Mouse (Mus musculus): ENCODE measurements around the gene Edn2. TPM values are rescaled to one million over a fixed set of nuclear protein-coding genes. Genes with fewer than 3 reads are reported as not detected.

Edn2 gene
- polyA plus RNA-seq, 1 experiment from 2014 or later = 0.10 TPM

- H3K9me3 ChIP-seq = no peaks in the 10 kb centered on the region
- 92% methylated on average over 5 of the region's 5 CpGs for WGBS
- DNase-seq (ENCODE audit: low spot score) = no peak
Observed at GRCm38 (mm10) chr4:120164316-120164715, 3.3 kb downstream of the Edn2 start.

GRCm38 (mm10) chr4:120167778-120168177 is 6.8 kb downstream of the Edn2 start:
- Histone ChIP-seq H3K27ac (no peak overlapping the region), H3K4me1 (replicated peaks) (peaks cover 16% of the 10 kb centered on the region), H3K4me3 (no peak overlapping the region), H3K27me3 (ENCODE audit: insufficient read depth, poor library complexity, severe bottlenecking) (peaks cover 12% of the 10 kb centered on the region; the same call in 1 of the 2 replicates), H3K36me3 (no peaks in the 10 kb centered on the region), H3K9me3 (no peaks in the 10 kb centered on the region)
- 95% methylated on average over 6 of the region's 6 CpGs for WGBS
- no peak for DNase-seq (ENCODE audit: low spot score)

More at GRCm38 (mm10) chr4:120164316-120164715, 3.3 kb downstream of the Edn2 start:
- Histone ChIP-seq H3K27me3 (ENCODE audit: insufficient read depth, poor library complexity, severe bottlenecking) (peaks cover 35% of the 10 kb centered on the region), H3K27ac (no peak overlapping the region), H3K36me3 (no peaks in the 10 kb centered on the region), H3K4me3 (no peak overlapping the region), H3K4me1 (replicated peaks) (peaks cover 10% of the 10 kb centered on the region)

GRCm38 (mm10) chr4:120168346-120168745 is 7.3 kb downstream of the Edn2 start:
- Histone ChIP-seq H3K9me3 (no peaks in the 10 kb centered on the region), H3K27me3 (ENCODE audit: insufficient read depth, poor library complexity, severe bottlenecking) (peaks cover 6% of the 10 kb centered on the region; the same call in 1 of the 2 replicates), H3K27ac (no peak overlapping the region), H3K4me3 (no peak overlapping the region), H3K4me1 (replicated peaks) (peaks cover 16% of the 10 kb centered on the region), H3K36me3 (no peaks in the 10 kb centered on the region)
- WGBS = 91% methylated on average over 4 of the region's 4 CpGs
- no peak for DNase-seq (ENCODE audit: low spot score)

GRCm38 (mm10) chr4:120170387-120170936 is 9.5 kb downstream of the Edn2 start:
- Histone ChIP-seq H3K27me3 (ENCODE audit: insufficient read depth, poor library complexity, severe bottlenecking) (0 out of 2 replicates have a peak, but pooled peaks cover 3% of the 10 kb centered on the region), H3K27ac (no peak overlapping the region), H3K4me3 (no peak overlapping the region), H3K4me1 (replicated peaks) (peaks cover 16% of the 10 kb centered on the region), H3K9me3 (no peaks in the 10 kb centered on the region), H3K36me3 (no peaks in the 10 kb centered on the region)
- DNase-seq (ENCODE audit: low spot score) = no peak
- 74% methylated on average over 9 of the region's 9 CpGs for WGBS

- peaks cover 16% of the 10 kb centered on the region for H3K4me1 ChIP-seq (replicated peaks)
- no peak overlapping the region for H3K4me3 ChIP-seq
- H3K9me3 ChIP-seq = no peaks in the 10 kb centered on the region
- peak overlapping the region; percentile 67 for H3K27ac ChIP-seq
- DNase-seq (ENCODE audit: low spot score) = peak; percentile 22
- 20% methylated on average over 7 of the region's 7 CpGs for WGBS
- no peaks in the 10 kb centered on the region for H3K27me3 ChIP-seq (ENCODE audit: insufficient read depth, poor library complexity, severe bottlenecking)
- no peaks in the 10 kb centered on the region for H3K36me3 ChIP-seq
Observed at GRCm38 (mm10) chr4:120172050-120172684, 11.2 kb downstream of the Edn2 start.

GRCm38 (mm10) chr4:120179123-120179522 is 18.1 kb downstream of the Edn2 start:
- no peaks in the 10 kb centered on the region for H3K36me3 ChIP-seq
- peaks cover 7% of the 10 kb centered on the region for H3K4me1 ChIP-seq (replicated peaks)
- 88% methylated on average over 4 of the region's 4 CpGs for WGBS
- H3K27me3 ChIP-seq (ENCODE audit: insufficient read depth, poor library complexity, severe bottlenecking) = no peaks in the 10 kb centered on the region
- no peak overlapping the region for H3K4me3 ChIP-seq
- no peak overlapping the region for H3K27ac ChIP-seq
- DNase-seq (ENCODE audit: low spot score) = no peak
- H3K9me3 ChIP-seq = no peaks in the 10 kb centered on the region

- H3K27ac ChIP-seq = no peak overlapping the region
- H3K27me3 ChIP-seq (ENCODE audit: insufficient read depth, poor library complexity, severe bottlenecking) = no peaks in the 10 kb centered on the region; the same call in 1 of the 2 replicates
- DNase-seq (ENCODE audit: low spot score) = no peak
- H3K4me1 ChIP-seq (replicated peaks) = peaks cover 13% of the 10 kb centered on the region
- H3K4me3 ChIP-seq = no peak overlapping the region
- no peaks in the 10 kb centered on the region for H3K9me3 ChIP-seq
- no peaks in the 10 kb centered on the region for H3K36me3 ChIP-seq
Observed at GRCm38 (mm10) chr4:120180535-120180934, 19.5 kb downstream of the Edn2 start.

GRCm38 (mm10) chr4:120184374-120184991 is 23.5 kb downstream of the Edn2 start:
- H3K4me1 ChIP-seq (replicated peaks) = peaks cover 25% of the 10 kb centered on the region
- WGBS = 30% methylated on average over 5 of the region's 5 CpGs
- DNase-seq (ENCODE audit: low spot score) = peak; percentile 34
- no peak overlapping the region for H3K4me3 ChIP-seq
- H3K27me3 ChIP-seq (ENCODE audit: insufficient read depth, poor library complexity, severe bottlenecking) = no peaks in the 10 kb centered on the region; the same call in 1 of the 2 replicates
- H3K36me3 ChIP-seq = no peaks in the 10 kb centered on the region
- no peaks in the 10 kb centered on the region for H3K9me3 ChIP-seq
- no peak overlapping the region for H3K27ac ChIP-seq

- DNase-seq (ENCODE audit: low spot score) = no peak
- H3K36me3 ChIP-seq = no peaks in the 10 kb centered on the region
- 89% methylated on average over 1 of the region's 1 CpGs for WGBS
- H3K4me3 ChIP-seq = no peak overlapping the region
- H3K4me1 ChIP-seq (replicated peaks) = peaks cover 32% of the 10 kb centered on the region
- no peak overlapping the region for H3K27ac ChIP-seq
- no peaks in the 10 kb centered on the region for H3K9me3 ChIP-seq
- no peaks in the 10 kb centered on the region; the same call in 1 of the 2 replicates for H3K27me3 ChIP-seq (ENCODE audit: insufficient read depth, poor library complexity, severe bottlenecking)
Observed at GRCm38 (mm10) chr4:120186441-120186840, 25.4 kb downstream of the Edn2 start.

GRCm38 (mm10) chr4:120186934-120187333 is 25.9 kb downstream of the Edn2 start:
- Histone ChIP-seq H3K36me3 (no peaks in the 10 kb centered on the region), H3K27me3 (ENCODE audit: insufficient read depth, poor library complexity, severe bottlenecking) (no peaks in the 10 kb centered on the region; the same call in 1 of the 2 replicates), H3K9me3 (no peaks in the 10 kb centered on the region), H3K27ac (no peak overlapping the region), H3K4me3 (no peak overlapping the region), H3K4me1 (replicated peaks) (peaks cover 32% of the 10 kb centered on the region)
- no peak for DNase-seq (ENCODE audit: low spot score)
- WGBS = 1% methylated on average over 4 of the region's 4 CpGs

- Histone ChIP-seq H3K9me3 (no peaks in the 10 kb centered on the region), H3K4me3 (no peak overlapping the region), H3K4me1 (replicated peaks) (peaks cover 32% of the 10 kb centered on the region), H3K36me3 (no peaks in the 10 kb centered on the region), H3K27ac (no peak overlapping the region), H3K27me3 (ENCODE audit: insufficient read depth, poor library complexity, severe bottlenecking) (no peaks in the 10 kb centered on the region; the same call in 1 of the 2 replicates)
- no peak for DNase-seq (ENCODE audit: low spot score)
- WGBS = 88% methylated on average over 6 of the region's 6 CpGs
Observed at GRCm38 (mm10) chr4:120188204-120188603, 27.2 kb downstream of the Edn2 start.

- no peaks in the 10 kb centered on the region for H3K9me3 ChIP-seq
- H3K36me3 ChIP-seq = no peaks in the 10 kb centered on the region
- H3K27ac ChIP-seq = no peak overlapping the region
- DNase-seq (ENCODE audit: low spot score) = no peak
- no peak overlapping the region for H3K4me3 ChIP-seq
- WGBS = 86% methylated on average over 10 of the region's 10 CpGs
- peaks cover 29% of the 10 kb centered on the region for H3K4me1 ChIP-seq (replicated peaks)
- no peaks in the 10 kb centered on the region; the same call in 1 of the 2 replicates for H3K27me3 ChIP-seq (ENCODE audit: insufficient read depth, poor library complexity, severe bottlenecking)
Observed at GRCm38 (mm10) chr4:120188651-120189161, 27.7 kb downstream of the Edn2 start.

- no peaks in the 10 kb centered on the region for H3K9me3 ChIP-seq
- H3K36me3 ChIP-seq = no peaks in the 10 kb centered on the region
- H3K4me3 ChIP-seq = no peak overlapping the region
- DNase-seq (ENCODE audit: low spot score) = no peak
- H3K4me1 ChIP-seq (replicated peaks) = peaks cover 21% of the 10 kb centered on the region
- 43% methylated on average over 2 of the region's 2 CpGs for WGBS
- peaks cover 5% of the 10 kb centered on the region; the same call in 1 of the 2 replicates for H3K27me3 ChIP-seq (ENCODE audit: insufficient read depth, poor library complexity, severe bottlenecking)
- peak overlapping the region; percentile 16; the same call in 1 of the 2 replicates for H3K27ac ChIP-seq
Observed at GRCm38 (mm10) chr4:120189941-120190340, 28.9 kb downstream of the Edn2 start.

All from hindbrain, embryonic 10.5 days (tissue).